Mouse (Mus musculus) intestine, postnatal 0 days (tissue): Measurements from ENCODE around the gene Ankrd1. TPM values are rescaled to one million over a fixed set of nuclear protein-coding genes. Genes with fewer than 3 reads are reported as not detected.

Experiments used
- ATAC-seq: fragments of 200-750 bp; cut with Nextera tagmentation; 2 replicates; pipeline ENCODE4 v1.8.0; 2017; ENCODE audit warnings: mild to moderate bottlenecking, moderate TSS enrichment, moderate library complexity
- H3K27ac ChIP-seq: fragments of 300-500 bp; sonication (generic); 2 replicates; pipeline ENCODE4 v1.5.1; 2014; ENCODE audit warnings: mild to moderate bottlenecking, low read depth, low read length, moderate library complexity
- H3K27me3 ChIP-seq: fragments of 300-500 bp; sonication (generic); replicated peaks from 2 replicates; pipeline ENCODE4 v1.6.1; 2014; ENCODE audit warnings: low read length, mixed read lengths; ENCODE audit not compliant: control insufficient read depth, insufficient read depth
- H3K36me3 ChIP-seq: fragments of 300-500 bp; sonication (generic); 2 replicates; pipeline ENCODE4 v1.6.1; 2014; ENCODE audit warnings: mild to moderate bottlenecking, moderate library complexity; ENCODE audit not compliant: control insufficient read depth, insufficient read depth
- H3K4me1 ChIP-seq: fragments of 300-500 bp; sonication (generic); replicated peaks from 2 replicates; pipeline ENCODE4 v1.6.1; 2014; ENCODE audit warnings: antibody characterized with exemption, low read length, mixed read lengths; ENCODE audit not compliant: control insufficient read depth, insufficient read depth
- H3K4me2 ChIP-seq: fragments of 300-500 bp; sonication (generic); replicated peaks from 2 replicates; pipeline ENCODE4 v1.6.1; 2014; ENCODE audit warnings: low read depth, mild to moderate bottlenecking, moderate library complexity
- H3K4me3 ChIP-seq: fragments of 300-500 bp; sonication (generic); 2 replicates; pipeline ENCODE4 v1.5.1; 2014; ENCODE audit warnings: low read depth, low read length
- H3K9ac ChIP-seq: fragments of 300-500 bp; sonication (generic); 2 replicates; pipeline ENCODE4 v1.6.1; 2014; ENCODE audit warnings: mild to moderate bottlenecking, low read depth, low read length
- H3K9me3 ChIP-seq: fragments of 300-500 bp; sonication (generic); 2 replicates; pipeline ENCODE4 v1.6.1; 2016; ENCODE audit warnings: mixed run types; ENCODE audit not compliant: control insufficient read depth
- CTCF ChIP-seq: sonication (generic); IDR thresholded peaks from 2 replicates; pipeline ENCODE4 v1.5.1; 2016; ENCODE audit warnings: low read depth, mild to moderate bottlenecking, control low read depth, antibody characterized with exemption, moderate library complexity
- WGBS: fragments of 180-500 bp; shearing (Covaris S2); extraction: QIAGEN DNeasy Blood & Tissue Kit; methylation state at CpG from one replicate; pipeline ENCODE4 v1.1.7; 2014; 5-methylcytosine and 5-hydroxymethylcytosine counted together
- polyA plus RNA-seq: library from polyadenylated mRNA; unstranded; fragments of >200 nt; fragmentation: Nextera tagmentation; extraction: Ambion mirVana; gene quantifications from 2 replicates; pipeline ENCODE4 v1.2.1, GENCODE M21; 2015

Ankrd1 gene
- polyA plus RNA-seq, 1 experiment from 2014 or later, result 0.18 TPM

DNA sequence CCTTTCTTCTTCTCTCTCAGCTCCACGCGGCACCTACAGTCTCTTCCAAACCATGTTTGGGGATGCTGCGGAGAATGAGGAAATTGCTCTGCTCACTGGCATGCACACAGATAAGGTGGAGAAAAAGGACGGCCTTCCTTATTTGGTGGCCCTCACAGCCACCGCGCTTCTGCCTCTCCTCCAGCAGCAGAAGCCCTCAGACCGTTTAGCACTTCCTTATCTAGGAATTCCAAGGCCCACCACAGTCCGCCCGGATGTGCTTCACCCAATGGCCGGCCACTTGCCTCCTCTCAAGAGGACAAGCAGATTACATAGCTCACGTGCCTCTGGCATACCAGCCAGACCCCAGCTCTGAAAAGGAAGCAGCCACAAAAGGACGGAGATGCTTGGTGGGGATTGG lies 9.7 kb upstream of the Ankrd1 start:
- Histone ChIP-seq H3K9me3 (no peaks in the 10 kb centered on the region), H3K4me3 (no peak overlapping the region), H3K27me3 (no peaks in the 10 kb centered on the region), H3K4me1 (no peaks in the 10 kb centered on the region), H3K36me3 (no peaks in the 10 kb centered on the region), H3K4me2 (peak overlapping the region; percentile 25), H3K9ac (no peak overlapping the region), H3K27ac (no peak overlapping the region)
- 5% methylated on average over 12 of the region's 12 CpGs for WGBS
- ATAC-seq, result no peak
- TF ChIP-seq CTCF, result no peak

DNA sequence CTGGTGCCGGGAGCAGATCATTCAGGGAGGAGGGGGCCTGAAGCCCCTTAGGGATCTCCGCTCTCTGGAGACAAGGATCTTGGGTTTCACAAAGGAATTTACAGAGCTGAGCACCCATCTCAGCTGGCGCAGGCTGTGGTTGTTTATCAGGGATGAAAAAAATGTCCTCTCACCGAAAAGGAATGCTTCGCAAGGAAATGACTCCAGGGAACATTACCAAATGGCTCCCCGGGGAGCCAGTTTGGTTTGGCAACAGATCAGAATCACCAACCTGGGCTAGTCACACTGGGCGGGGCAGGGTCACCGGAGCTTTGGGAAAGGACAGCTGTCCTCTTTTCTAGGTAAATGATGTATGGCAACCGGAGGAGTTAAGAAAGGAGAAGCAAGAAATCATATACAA lies 9.3 kb upstream of the Ankrd1 start:
- no peak for ATAC-seq
- WGBS, result 15% methylated on average over 9 of the region's 9 CpGs
- Histone ChIP-seq H3K9ac (no peak overlapping the region), H3K4me3 (no peak overlapping the region), H3K4me1 (no peaks in the 10 kb centered on the region), H3K27ac (no peak overlapping the region), H3K27me3 (no peaks in the 10 kb centered on the region), H3K4me2 (peak overlapping the region; percentile 25), H3K36me3 (no peaks in the 10 kb centered on the region), H3K9me3 (no peaks in the 10 kb centered on the region)
- no peak for TF ChIP-seq CTCF

DNA sequence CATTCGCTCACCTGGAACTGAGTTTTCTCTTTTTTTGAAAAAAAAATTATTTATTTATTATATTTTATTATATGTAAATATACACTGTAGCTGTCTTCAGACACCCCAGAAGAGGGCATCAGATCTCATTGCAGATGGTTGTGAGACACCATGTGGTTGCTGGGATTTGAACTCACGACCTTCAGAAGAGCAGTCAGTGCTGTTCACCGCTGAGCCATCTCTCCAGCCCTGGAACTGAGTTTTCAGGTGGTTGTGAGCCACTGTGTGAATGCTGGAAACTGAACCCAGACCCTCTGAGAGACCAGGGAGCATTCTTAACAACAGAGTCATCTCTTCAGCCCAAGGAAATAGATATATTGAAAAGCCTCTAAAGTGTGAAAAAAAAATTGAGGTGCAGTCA lies 8.5 kb upstream of the Ankrd1 start:
- no peaks in the 10 kb centered on the region for H3K36me3 ChIP-seq
- no peaks in the 10 kb centered on the region for H3K27me3 ChIP-seq
- no peaks in the 10 kb centered on the region; the same call in 1 of the 2 replicates for H3K9me3 ChIP-seq
- TF ChIP-seq CTCF, result no peak
- no peak overlapping the region for H3K9ac ChIP-seq
- no peak for ATAC-seq
- H3K27ac ChIP-seq, result no peak overlapping the region
- H3K4me1 ChIP-seq, result no peaks in the 10 kb centered on the region
- 96% methylated on average over 3 of the region's 3 CpGs for WGBS
- H3K4me2 ChIP-seq, result no peak overlapping the region
- H3K4me3 ChIP-seq, result no peak overlapping the region

DNA sequence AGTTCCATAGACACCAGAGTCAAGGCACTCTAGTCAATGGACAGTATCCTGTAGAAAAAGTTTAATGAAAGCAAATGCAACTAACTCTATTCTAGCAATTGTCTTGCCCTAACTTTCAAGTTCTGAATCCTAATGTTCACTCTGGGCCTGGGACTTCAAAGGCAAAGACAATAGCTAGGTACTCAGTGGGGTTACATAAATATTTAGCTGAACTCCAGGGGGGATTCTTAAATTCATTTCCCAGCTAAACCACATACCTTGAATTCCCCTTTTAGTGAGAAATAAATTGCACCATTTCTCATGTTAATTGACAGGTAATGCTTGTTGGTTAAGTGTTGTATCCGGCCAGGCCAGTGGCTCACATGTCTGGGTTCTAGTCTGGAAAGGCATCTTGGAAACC lies 4.3 kb upstream of the Ankrd1 start:
- no peak for TF ChIP-seq CTCF
- no peaks in the 10 kb centered on the region for H3K36me3 ChIP-seq
- H3K27ac ChIP-seq, result no peak overlapping the region
- no peak overlapping the region for H3K4me2 ChIP-seq
- no peak overlapping the region for H3K4me3 ChIP-seq
- no peak overlapping the region for H3K9ac ChIP-seq
- H3K4me1 ChIP-seq, result no peaks in the 10 kb centered on the region
- no peak for ATAC-seq
- no peaks in the 10 kb centered on the region for H3K27me3 ChIP-seq
- WGBS, result 56% methylated on average over 1 of the region's 1 CpGs
- H3K9me3 ChIP-seq, result no peaks in the 10 kb centered on the region; the same call in 1 of the 2 replicates

DNA sequence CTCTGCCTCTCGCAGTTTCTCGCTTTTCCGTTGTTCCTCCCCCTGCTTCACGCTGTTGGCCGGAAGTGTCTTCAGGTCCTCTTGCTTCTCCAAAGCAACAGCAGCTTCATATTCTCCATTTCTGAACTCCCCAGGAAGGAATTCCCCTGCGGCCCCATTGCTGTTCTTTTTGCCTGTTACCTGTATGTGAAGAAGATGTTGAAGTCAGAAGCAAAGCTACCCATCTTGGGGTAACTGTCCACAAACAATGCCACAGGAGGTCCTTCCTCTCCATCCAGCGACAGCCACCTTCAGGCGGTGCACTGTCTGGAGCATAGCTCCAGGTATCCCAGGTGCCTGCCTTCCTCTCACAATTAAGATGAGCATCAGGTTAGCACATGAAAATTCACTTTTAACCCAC lies 680 bp downstream of the Ankrd1 start:
- Histone ChIP-seq H3K4me3 (no peak overlapping the region), H3K4me2 (no peak overlapping the region), H3K9ac (no peak overlapping the region), H3K36me3 (no peaks in the 10 kb centered on the region), H3K27me3 (no peaks in the 10 kb centered on the region), H3K9me3 (no peaks in the 10 kb centered on the region; the same call in 1 of the 2 replicates), H3K27ac (no peak overlapping the region), H3K4me1 (no peaks in the 10 kb centered on the region)
- ATAC-seq, result no peak
- 88% methylated on average over 8 of the region's 8 CpGs for WGBS
- TF ChIP-seq CTCF, result no peak

DNA sequence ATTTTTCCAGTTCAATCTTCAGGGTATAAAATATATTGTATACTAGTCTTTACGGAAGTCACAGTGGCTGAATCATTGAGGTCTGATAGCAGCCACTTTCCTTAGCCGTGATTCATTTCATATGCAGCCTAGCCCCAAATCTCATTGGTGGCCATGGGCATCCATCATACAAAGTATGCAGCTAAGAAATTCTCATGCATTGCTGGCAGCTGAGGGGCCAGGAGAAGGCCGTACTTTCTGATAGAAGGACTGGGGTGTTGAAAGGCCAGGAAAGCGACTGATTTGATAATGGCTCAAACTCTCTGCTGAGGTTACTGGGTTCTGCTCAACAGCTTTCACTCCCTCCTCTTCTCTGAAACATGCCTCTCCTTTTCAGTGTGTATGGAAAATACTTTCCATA lies 3.7 kb downstream of the Ankrd1 start:
- ATAC-seq, result no peak
- Histone ChIP-seq H3K36me3 (no peaks in the 10 kb centered on the region), H3K27ac (no peak overlapping the region), H3K9me3 (no peaks in the 10 kb centered on the region), H3K9ac (no peak overlapping the region), H3K4me2 (no peak overlapping the region), H3K4me3 (no peak overlapping the region), H3K4me1 (no peaks in the 10 kb centered on the region), H3K27me3 (no peaks in the 10 kb centered on the region)
- no peak for TF ChIP-seq CTCF
- WGBS, result 85% methylated on average over 4 of the region's 4 CpGs

DNA sequence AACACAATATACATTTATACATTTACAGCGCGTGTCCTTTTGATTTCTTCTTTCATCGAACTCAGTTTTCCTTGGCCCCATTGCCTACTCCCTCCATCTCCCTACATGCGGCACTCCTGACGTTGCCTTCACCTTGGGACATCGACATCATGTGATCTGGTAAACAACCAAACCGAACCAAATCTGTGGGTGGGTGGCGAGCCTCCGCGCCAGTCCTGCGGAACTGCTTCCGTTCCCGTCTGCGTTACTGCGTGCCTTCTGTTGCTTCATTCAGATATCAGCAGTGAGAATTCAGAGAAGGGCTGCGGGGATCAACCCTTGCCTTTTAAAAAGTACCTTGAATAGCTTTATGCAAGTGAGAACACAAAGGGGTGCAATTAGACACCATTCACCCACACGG lies 7.9 kb downstream of the Ankrd1 start:
- no peak for TF ChIP-seq CTCF
- H3K36me3 ChIP-seq, result no peaks in the 10 kb centered on the region
- no peaks in the 10 kb centered on the region for H3K9me3 ChIP-seq
- ATAC-seq, result no peak
- H3K4me2 ChIP-seq, result no peak overlapping the region
- no peak overlapping the region for H3K4me3 ChIP-seq
- H3K27me3 ChIP-seq, result no peaks in the 10 kb centered on the region
- H3K4me1 ChIP-seq, result no peaks in the 10 kb centered on the region
- H3K9ac ChIP-seq, result no peak overlapping the region
- WGBS, result 61% methylated on average over 17 of the region's 17 CpGs
- no peak overlapping the region for H3K27ac ChIP-seq
